16 mouse cellular contexts compared by ENCODE assay signal in genomic region chr17:49269943-49270342, GRCm38 (mm10).
DNase-seq lines count a peak whose midpoint lies in the region; ATAC-seq lines count a peak whose summit lies in the region.
"Had no signal": no experiment of that assay in that cellular context is flagged by ENCODE, and none has a peak within 500 bp of the region (broad histone marks: within the 10 kb centered on the region; RNA-seq: fewer than 3 reads in every experiment).

No protein-coding gene starts in this region.

- no peak overlapping the region for H3K4me2 ChIP-seq in forebrain, embryonic 14.5 days (ENCODE audit: low read length)
- H3K4me2 ChIP-seq in forebrain, embryonic 11.5 days (ENCODE audit: low read depth, low read length, severe bottlenecking): no peak overlapping the region
- no peak overlapping the region for H3K4me2 ChIP-seq in kidney, embryonic 14.5 days (replicated peaks; ENCODE audit: low read depth, low read length)
- H3K4me2 ChIP-seq in kidney, embryonic 16.5 days (replicated peaks; ENCODE audit: low read depth, low read length): no peak overlapping the region
- H3K4me2 ChIP-seq in lung, embryonic 16.5 days (ENCODE audit: low read depth, low read length): no peak overlapping the region
- H3K4me2 ChIP-seq: embryonic facial prominence, embryonic 13.5 days; limb, embryonic 13.5 days; midbrain, embryonic 15.5 days had no signal

- no peaks in the 10 kb centered on the region for H3K36me3 ChIP-seq in forebrain, embryonic 14.5 days (ENCODE audit: control insufficient read depth, insufficient read depth, low read length)
- no peaks in the 10 kb centered on the region for H3K36me3 ChIP-seq in forebrain, embryonic 11.5 days (ENCODE audit: control insufficient read depth, insufficient read depth, low read length)
- no peaks in the 10 kb centered on the region for H3K36me3 ChIP-seq in kidney, embryonic 14.5 days (ENCODE audit: control insufficient read depth, insufficient read depth, low read length)
- H3K36me3 ChIP-seq in kidney, embryonic 16.5 days (ENCODE audit: insufficient read depth, low read length): no peaks in the 10 kb centered on the region
- H3K36me3 ChIP-seq in lung, embryonic 16.5 days (ENCODE audit: control insufficient read depth, insufficient read depth, low read length): no peaks in the 10 kb centered on the region
- H3K36me3 ChIP-seq: embryonic facial prominence, embryonic 13.5 days; limb, embryonic 13.5 days; midbrain, embryonic 15.5 days had no signal

- 76% methylated on average over 7 of the region's 7 CpGs for WGBS in forebrain, embryonic 14.5 days
- WGBS in forebrain, embryonic 11.5 days: 94% methylated on average over 7 of the region's 7 CpGs
- WGBS in kidney, embryonic 14.5 days: 67% methylated on average over 7 of the region's 7 CpGs
- 59% methylated on average over 7 of the region's 7 CpGs for WGBS in kidney, embryonic 16.5 days
- WGBS in lung, embryonic 16.5 days: 58% methylated on average over 7 of the region's 7 CpGs

- DNase-seq in forebrain, embryonic 14.5 days (ENCODE audit: low spot score): peak; percentile 62
- no peak for DNase-seq in forebrain, embryonic 11.5 days (ENCODE audit: low spot score)
- DNase-seq in lung, postnatal 25 days (ENCODE audit: low spot score): no peak
- DNase-seq in ovary, postnatal 14 days (ENCODE audit: low spot score): no peak
- DNase-seq: cerebellum, adult 18-20 months; kidney, adult 18-20 months; layer of hippocampus, adult 9-11 months; lung, postnatal 4 days; thymus, postnatal 4 days had no signal

- H3K4me3 ChIP-seq in forebrain, embryonic 14.5 days (ENCODE audit: low read depth, low read length): no peak overlapping the region
- H3K4me3 ChIP-seq in forebrain, embryonic 11.5 days (ENCODE audit: low read depth, low read length): no peak overlapping the region
- H3K4me3 ChIP-seq in kidney, embryonic 14.5 days (ENCODE audit: low read length): no peak overlapping the region
- no peak overlapping the region for H3K4me3 ChIP-seq in kidney, embryonic 16.5 days (ENCODE audit: low read length)
- no peak overlapping the region for H3K4me3 ChIP-seq in lung, embryonic 16.5 days (ENCODE audit: low read length)
- H3K4me3 ChIP-seq: embryonic facial prominence, embryonic 13.5 days; limb, embryonic 13.5 days; midbrain, embryonic 15.5 days had no signal

- ATAC-seq in forebrain, embryonic 14.5 days: no peak
- no peak for ATAC-seq in forebrain, embryonic 11.5 days (replicated peaks; ENCODE audit: low FRiP score)
- 0 out of 2 replicates have a peak, but pooled peaks have one; percentile 20 for ATAC-seq in kidney, embryonic 14.5 days (ENCODE audit: low FRiP score, low TSS enrichment)
- no peak for ATAC-seq in kidney, embryonic 16.5 days (ENCODE audit: low FRiP score, low TSS enrichment)
- 0 out of 2 replicates have a peak, but pooled peaks have one; percentile 26 for ATAC-seq in lung, embryonic 16.5 days (ENCODE audit: low read depth)
- ATAC-seq: midbrain, embryonic 15.5 days had no signal

- H3K9ac ChIP-seq in forebrain, embryonic 14.5 days (ENCODE audit: low read length): no peak overlapping the region
- H3K9ac ChIP-seq in forebrain, embryonic 11.5 days (ENCODE audit: low read length): no peak overlapping the region
- H3K9ac ChIP-seq in kidney, embryonic 14.5 days (ENCODE audit: low read depth, low read length): no peak overlapping the region
- H3K9ac ChIP-seq in kidney, embryonic 16.5 days (replicated peaks; ENCODE audit: low read length): no peak overlapping the region
- H3K9ac ChIP-seq in lung, embryonic 16.5 days (ENCODE audit: low read length): no peak overlapping the region
- H3K9ac ChIP-seq: embryonic facial prominence, embryonic 13.5 days; limb, embryonic 13.5 days; liver, embryonic 14.5 days; midbrain, embryonic 15.5 days had no signal

- H3K27ac ChIP-seq in forebrain, embryonic 14.5 days (ENCODE audit: low read depth, low read length): no peak overlapping the region
- no peak overlapping the region for H3K27ac ChIP-seq in forebrain, embryonic 11.5 days (ENCODE audit: low read depth, low read length)
- H3K27ac ChIP-seq in kidney, embryonic 14.5 days (ENCODE audit: low read depth, low read length): no peak overlapping the region
- no peak overlapping the region for H3K27ac ChIP-seq in kidney, embryonic 16.5 days (ENCODE audit: low read length)
- H3K27ac ChIP-seq in lung, embryonic 16.5 days (ENCODE audit: low read length): no peak overlapping the region
- H3K27ac ChIP-seq: embryonic facial prominence, embryonic 13.5 days; limb, embryonic 13.5 days; liver, embryonic 14.5 days; midbrain, embryonic 15.5 days had no signal

- H3K9me3 ChIP-seq in forebrain, embryonic 14.5 days (replicated peaks; ENCODE audit: control insufficient read depth, low read length): 0 out of 2 replicates have a peak, but pooled peaks cover 3% of the 10 kb centered on the region
- H3K9me3 ChIP-seq in forebrain, embryonic 11.5 days (ENCODE audit: control insufficient read depth, low read length): no peaks in the 10 kb centered on the region
- no peaks in the 10 kb centered on the region for H3K9me3 ChIP-seq in kidney, embryonic 14.5 days (ENCODE audit: control insufficient read depth, low read length)
- H3K9me3 ChIP-seq in kidney, embryonic 16.5 days (ENCODE audit: low read length): peaks cover 3% of the 10 kb centered on the region; the same call in 1 of the 2 replicates
- H3K9me3 ChIP-seq in lung, embryonic 16.5 days (ENCODE audit: control insufficient read depth, low read length): no peaks in the 10 kb centered on the region
- H3K9me3 ChIP-seq: embryonic facial prominence, embryonic 13.5 days; limb, embryonic 13.5 days; midbrain, embryonic 15.5 days had no signal

- H3K4me1 ChIP-seq in forebrain, embryonic 14.5 days (ENCODE audit: control insufficient read depth, insufficient read depth, low read length): peaks cover 3% of the 10 kb centered on the region; the same call in 1 of the 2 replicates
- H3K4me1 ChIP-seq in forebrain, embryonic 11.5 days (replicated peaks; ENCODE audit: control insufficient read depth, insufficient read depth, low read length): 0 out of 2 replicates have a peak, but pooled peaks cover 2% of the 10 kb centered on the region
- H3K4me1 ChIP-seq in kidney, embryonic 14.5 days (ENCODE audit: control insufficient read depth, insufficient read depth, low read length): 0 out of 2 replicates have a peak, but pooled peaks cover 7% of the 10 kb centered on the region
- peaks cover 9% of the 10 kb centered on the region for H3K4me1 ChIP-seq in kidney, embryonic 16.5 days (ENCODE audit: insufficient read depth, low read length)
- H3K4me1 ChIP-seq in lung, embryonic 16.5 days (replicated peaks; ENCODE audit: control insufficient read depth, insufficient read depth, low read length): no peaks in the 10 kb centered on the region

- no peaks in the 10 kb centered on the region for H3K27me3 ChIP-seq in forebrain, embryonic 14.5 days (replicated peaks; ENCODE audit: control insufficient read depth, insufficient read depth, low read length)
- no peaks in the 10 kb centered on the region for H3K27me3 ChIP-seq in forebrain, embryonic 11.5 days (ENCODE audit: control insufficient read depth, insufficient read depth, low read length)
- no peaks in the 10 kb centered on the region for H3K27me3 ChIP-seq in kidney, embryonic 14.5 days (ENCODE audit: control insufficient read depth, insufficient read depth, low read length)
- H3K27me3 ChIP-seq in kidney, embryonic 16.5 days (ENCODE audit: insufficient read depth, low read length): no peaks in the 10 kb centered on the region
- no peaks in the 10 kb centered on the region for H3K27me3 ChIP-seq in lung, embryonic 16.5 days (ENCODE audit: control insufficient read depth, insufficient read depth, low read depth, low read length)
- H3K27me3 ChIP-seq: embryonic facial prominence, embryonic 13.5 days; limb, embryonic 13.5 days; midbrain, embryonic 15.5 days had no signal

Comparison
In these comparisons a context has a peak if more than half of its experiments do, and no peak if none do; other contexts are left out.
1. ATAC-seq: peak in kidney, embryonic 14.5 days (single experiment) and lung, embryonic 16.5 days (single experiment); none in forebrain, embryonic 14.5 days (single experiment), forebrain, embryonic 11.5 days (single experiment) and kidney, embryonic 16.5 days (single experiment).